Mouse (Mus musculus): ENCODE data around the gene Aamp.

Aamp gene

DNA sequence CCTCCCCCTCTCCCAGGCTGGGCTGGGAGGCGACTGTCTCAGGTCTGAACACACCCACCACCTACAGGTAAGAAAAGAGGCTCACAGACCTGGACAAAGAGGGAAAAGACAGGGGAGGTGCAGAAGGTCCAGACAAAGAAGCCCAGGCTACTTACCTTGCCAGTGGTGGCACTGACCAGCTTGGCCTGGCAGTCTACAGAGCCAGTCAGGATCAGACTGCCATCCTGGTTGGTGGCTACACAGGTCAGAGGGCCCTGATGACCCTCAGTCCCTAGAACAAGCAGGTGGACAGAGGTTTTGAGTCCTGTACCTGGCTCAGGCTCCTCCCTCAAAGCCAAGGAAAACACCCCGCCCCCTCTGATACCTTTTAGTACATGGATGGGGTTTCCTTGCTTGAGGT is 3.2 kb downstream of the Aamp start:
- DNase-seq = no peak

DNA sequence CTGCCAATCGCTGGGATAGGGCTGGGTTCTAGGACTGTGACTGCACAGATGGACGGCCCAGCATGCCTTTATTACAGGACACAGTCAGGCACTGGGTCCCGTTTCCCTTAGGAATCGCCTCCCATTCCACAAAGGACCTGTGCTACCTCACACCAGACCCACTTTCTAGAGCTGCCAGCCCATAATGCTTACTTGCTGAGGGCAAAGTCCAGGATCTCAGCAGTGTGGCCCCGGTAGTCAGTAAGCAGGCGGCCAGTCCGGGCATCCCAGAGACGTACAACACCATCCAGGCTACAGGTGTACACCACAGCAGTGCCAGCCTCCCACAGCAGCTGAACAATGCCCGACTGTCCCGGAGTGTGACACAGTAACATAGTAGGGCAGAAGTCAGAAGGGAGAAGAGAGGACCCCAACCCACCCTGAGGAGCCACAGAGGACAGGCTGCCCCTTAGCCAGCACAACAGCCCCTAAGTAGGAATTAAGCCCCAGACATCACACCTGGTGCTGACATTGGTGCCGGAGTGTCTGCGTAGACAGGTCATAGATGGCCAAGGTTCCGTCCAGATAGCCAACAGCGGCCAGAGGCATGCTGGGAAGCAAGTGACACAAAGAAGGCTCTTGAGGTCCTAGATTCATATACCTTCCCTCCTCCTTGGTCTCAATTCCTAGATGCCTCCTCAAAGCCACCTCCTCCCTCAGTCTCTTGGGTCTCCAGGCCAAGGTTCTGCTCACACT is 3.8 kb downstream of the Aamp start:
- no peak for DNase-seq

DNA sequence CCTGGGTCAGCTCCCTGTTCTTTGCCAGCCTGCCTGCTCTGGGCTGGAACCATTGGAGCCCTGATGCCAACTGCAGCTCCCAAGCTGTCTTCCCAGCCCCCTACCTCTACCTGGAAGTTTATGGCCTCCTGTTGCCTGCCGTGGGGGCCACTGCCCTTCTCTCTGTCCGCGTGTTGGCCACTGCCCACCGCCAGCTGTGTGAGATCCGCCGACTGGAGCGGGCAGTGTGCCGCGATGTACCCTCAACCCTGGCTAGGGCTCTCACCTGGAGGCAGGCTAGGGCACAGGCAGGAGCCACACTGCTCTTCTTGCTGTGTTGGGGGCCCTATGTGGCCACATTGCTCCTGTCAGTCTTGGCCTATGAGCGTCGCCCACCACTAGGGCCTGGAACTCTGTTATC is 5.5 kb downstream of the Aamp start:
- DNase-seq = no peak

DNA sequence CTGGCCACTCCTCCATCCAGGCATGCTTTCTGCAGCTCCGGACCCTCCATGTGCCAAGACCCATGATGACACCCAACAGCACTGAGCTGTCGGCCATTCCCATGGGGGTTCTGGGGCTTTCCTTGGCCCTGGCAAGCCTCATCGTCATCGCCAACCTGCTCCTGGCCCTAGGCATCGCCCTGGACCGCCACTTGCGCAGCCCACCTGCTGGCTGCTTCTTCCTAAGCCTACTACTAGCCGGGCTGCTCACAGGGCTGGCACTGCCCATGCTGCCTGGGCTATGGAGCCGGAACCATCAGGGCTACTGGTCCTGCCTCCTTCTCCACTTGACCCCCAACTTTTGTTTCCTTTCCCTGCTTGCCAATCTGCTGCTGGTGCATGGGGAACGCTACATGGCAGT is 6.0 kb downstream of the Aamp start, which contains the start of gene Gpbar1:
Gpbar1 (plus strand) TSS at position 13 of the 400 bp plus-strand sequence.
- DNase-seq = no peak

DNA sequence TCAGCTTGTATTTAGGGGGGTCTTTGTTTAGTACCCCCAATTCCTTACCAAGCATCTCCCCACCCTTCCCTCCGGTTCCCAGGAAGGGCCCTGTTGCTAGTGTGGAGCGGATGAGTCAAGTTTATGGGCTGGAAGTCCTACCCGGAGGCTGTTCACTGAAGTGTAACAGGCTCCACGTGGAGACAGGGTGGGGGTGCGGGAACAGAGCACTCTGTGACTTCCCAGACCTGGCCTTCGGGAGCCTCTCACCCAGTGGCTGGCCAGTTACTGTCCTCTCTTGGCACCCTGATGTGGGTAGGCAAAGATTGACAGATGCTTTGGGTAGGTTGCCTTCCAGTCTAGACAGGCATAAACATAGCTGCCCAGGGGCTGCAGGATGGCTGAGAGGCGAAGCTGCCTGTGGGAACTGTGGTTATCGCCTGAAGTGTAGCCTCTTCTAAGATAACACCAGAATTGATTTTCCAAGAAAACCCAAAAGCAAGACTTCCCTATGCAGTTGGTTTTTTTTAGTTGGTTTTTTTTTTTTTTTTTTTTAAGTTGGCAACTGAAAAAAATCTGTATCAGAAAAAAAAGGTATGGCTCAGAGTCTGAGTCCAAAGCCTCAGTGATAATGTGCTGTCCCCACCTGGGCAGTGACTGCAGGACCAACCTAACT is 6.5 kb downstream of the Aamp start:
- DNase-seq = no peak

DNA sequence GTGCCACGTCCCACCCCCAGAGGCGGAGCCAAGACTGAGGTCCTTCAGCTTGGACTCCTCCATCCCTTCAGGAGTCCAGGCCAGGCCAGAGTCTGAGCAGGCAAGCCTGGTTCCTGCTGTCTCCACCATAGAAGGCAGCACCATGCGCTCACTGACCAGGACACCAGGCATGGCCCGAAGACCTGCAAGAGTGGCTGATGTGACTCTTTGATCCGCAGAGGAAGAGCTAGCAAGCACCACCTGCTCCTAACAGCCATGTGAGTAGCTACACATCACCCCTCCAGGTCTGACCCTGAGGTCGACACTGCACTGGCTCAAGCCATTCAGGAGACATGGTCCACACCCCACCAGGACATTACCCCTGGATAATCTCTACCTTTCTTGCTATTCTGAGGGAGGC is 7.5 kb downstream of the Aamp start:
- no peak for DNase-seq

DNA sequence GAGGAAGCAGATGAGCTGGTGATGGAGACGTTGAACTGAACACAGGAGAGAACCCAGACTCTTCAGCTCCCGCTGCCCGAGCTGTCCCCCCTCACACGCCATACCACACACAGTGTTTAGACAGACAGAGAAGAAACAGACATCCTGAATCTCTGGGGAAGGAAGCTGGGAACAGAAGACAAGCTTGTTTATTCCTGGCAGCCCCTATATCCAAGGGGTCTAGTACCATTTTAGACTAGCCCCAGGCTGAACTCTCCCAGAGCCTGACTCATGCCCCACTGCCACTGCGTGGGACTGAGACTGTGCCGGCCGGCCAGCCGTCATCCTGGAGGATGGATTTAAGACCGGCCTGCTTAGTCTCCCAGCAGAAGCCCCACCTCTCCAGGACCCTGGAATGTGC is 9.5 kb downstream of the Aamp start:
- DNase-seq = no peak

DNA sequence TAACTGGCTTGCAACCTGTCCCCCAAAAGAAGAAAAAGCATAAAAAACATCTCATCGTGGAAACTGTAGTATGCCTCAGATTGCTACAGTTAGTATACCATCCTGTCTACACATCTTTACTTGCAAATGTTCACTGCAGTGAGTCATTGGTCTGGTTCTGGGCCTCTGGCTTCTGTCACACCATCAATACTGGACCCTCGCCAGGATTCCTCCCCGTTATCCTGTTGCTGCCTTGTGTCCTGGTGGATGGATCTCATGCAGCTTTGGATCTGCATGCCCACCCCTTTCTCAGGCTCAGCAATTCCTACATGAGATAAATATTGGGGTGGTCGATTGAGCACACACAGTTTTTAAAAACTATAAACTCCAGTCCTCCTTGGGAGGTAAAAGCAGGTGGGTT is 12.9 kb downstream of the Aamp start:
- DNase-seq = no peak

DNA sequence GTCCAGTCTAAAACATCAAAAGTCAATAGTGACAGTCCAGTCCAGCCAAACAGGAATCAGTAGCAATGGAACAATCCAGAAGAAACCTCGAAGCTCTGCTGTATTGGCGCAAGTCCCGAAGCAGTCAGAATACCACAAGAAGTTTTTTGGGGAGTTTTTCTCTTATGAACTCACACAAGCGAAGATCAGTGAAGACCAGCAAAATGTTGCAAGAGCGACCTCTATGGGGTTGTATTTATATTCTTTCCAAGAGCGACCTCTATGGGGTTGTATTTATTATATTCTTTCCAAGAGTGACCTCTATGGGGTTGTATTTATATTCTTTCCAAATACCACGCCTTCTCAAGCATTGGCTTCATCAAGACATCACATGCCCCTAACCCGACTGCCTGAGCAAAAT is 15.8 kb downstream of the Aamp start:
- no peak for DNase-seq

DNA sequence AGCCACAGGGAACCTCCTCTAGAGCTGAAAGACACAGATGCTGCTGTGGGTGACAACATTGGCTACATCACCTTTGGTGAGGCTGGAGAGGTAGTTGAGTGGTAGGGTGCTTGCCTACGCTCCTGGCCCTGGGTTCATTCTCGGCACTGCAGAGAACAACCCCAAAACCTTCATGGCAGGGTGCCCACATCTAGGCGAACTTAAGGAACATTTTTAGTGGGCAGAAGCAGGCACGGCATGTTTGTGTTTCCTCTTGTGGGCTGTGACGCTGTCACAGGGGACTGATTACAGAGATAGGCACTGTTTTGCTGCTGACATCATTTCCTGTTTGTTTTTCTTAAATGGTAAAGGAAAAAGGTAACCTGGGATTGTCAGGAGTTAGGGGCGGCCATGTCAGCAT is 22.0 kb downstream of the Aamp start:
- DNase-seq = no peak

DNA sequence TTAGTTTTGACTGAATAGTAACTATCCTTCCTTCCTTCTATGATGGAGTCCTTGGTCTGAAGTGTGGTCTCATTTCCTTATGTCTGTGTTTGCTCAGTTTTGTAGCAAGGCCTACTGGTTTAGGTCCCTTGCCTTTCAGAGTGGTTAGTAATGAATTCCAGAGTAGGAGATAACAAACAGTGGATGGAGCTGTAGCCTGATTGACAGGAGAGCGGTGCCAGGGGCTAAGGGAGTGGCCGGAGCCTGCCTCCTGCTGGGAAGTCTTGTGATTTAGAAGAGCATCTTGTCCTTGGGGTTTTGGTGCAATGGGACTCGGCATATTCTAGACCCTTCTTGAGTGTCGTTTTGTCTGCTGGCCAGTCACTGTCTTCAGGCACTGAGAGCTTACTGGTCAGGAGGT is 27.8 kb downstream of the Aamp start:
- no peak for DNase-seq

DNA sequence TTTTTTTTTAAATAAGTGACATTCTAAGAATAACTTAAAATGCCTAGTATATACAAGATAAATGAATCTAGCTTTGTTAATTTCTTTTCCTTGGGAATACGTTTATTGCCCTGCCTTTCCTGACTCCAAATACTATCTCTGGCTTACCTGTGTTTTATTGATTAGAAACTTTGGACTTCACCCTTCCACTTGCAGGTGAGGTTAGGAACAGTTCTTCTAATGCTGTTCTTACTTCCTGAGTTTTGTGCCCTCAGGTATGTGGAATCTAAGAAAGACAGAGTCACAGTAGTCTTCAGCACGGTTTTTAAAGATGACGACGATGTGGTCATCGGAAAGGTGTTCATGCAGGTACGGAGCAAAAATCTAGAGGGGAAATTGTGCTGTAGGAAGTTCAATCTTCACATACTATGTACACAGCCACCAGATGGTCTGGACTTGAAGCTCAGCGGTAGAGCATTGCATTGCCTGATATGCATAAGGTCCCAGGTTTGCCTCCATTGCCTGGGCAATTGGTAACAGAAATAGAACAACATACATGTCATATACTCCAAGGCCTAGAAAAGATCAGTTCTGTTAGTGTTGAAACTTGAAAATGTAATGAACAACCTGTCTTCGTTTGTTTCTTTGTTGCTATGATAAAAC is 28.7 kb downstream of the Aamp start:
- no peak for DNase-seq

DNA sequence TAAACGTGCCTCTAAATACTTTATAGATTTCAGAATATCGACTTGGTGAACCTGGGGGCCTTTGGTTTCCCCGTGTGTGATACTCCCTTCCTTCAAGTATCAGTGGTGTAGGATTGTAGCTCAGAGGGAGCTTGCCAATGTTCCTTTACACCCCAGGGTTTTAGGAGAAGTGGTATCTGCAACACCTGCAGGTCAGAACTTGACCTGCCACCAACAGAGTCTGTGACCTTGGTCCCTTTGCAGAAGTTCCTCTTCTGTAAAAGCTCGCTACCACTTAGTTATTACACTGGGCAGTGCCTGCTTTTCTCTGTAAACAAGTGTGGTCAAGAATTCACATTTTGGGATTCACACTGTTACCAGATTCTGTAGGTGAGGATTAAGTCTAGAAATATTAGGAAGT is 34.4 kb downstream of the Aamp start:
- no peak for DNase-seq

DNA sequence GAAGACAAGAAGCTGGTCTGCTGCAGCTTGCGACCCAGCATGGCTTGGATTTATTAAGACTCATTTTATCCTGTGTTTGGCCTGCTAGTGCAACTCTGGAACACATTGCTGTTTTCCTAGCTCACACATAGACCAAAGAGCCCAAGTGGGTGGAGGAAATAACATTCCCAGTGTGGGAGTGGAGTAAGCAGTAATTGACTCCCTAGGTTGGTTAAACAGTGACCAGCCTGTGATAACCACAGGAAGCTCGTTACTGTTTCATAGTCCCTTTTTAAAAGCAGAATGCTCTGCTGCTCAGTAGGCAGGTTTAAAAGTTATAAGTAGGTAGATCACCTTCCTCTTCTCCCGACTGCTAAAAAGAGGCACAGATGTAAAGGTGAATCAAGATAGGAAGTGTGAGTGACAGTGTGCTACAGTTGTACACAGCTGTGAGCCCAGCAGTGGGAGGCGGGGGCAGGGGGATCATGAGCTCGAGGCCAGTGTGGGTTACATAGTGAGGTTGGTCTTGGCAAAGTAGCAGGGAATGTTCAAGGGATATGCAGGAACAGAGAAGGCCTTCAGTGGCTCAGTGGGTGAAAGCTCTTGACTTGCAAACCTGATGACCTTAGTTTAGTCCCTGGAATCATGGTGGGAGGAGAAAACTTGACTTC is 35.1 kb downstream of the Aamp start:
- peak; percentile 49 for DNase-seq

DNA sequence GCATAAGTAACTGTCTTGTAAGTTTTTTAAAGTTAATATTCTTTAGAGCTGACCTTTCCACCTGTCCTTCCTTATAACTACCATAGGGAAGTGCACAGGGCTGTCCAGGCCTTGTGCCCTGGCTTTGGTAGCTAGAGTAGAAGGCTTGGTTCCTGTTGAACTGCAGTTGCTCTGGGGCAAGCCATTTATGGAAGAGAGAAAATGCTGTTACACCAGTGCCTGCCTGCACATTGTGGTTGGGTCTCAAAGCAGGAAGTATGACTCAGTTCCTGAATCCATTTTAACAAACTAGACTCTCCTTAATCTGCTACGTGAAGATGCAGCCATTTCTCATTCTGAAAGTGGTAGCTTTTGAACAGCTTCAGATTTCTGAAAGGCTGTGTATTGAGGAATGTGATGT is 35.7 kb downstream of the Aamp start:
- peak; percentile 58 for DNase-seq

DNA sequence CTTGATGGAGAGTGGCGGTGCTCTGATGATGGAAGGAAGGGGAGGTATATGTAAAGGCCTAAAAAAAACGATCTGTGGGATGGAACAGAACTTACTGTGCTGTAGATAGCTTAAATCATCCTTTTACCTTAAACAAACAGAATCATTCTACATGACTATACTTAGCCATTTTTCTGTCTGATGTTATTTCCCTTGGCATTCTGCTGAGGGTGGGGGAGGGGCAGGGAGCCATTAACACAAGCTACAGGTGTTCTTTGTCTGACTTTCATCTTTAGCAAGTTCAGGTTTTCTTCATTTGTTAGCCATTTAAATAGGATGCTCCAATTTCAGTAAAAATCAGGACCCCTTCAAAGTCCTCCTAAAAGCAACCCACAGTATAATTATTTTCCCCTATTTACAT is 39.0 kb downstream of the Aamp start:
- no peak for DNase-seq

DNA sequence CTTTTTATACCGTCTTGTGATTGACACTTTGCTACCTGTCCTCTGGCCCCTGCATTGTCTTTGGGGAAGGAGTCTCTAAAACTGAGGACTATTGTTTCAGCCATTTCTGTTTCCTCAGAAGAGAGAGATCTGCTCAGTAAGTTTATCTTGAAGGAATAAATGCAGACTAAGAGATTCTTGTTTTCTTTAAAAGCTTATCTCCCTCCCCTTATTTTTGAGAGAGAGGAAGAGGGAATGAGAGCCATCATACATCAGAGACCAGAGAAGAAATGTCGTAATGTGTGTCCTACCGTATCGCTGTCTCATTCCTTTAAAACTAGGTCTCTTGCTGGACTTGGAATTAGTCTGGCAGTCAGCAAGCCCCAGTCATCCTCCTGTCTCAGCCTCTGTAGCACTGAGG is 43.7 kb downstream of the Aamp start:
- DNase-seq = no peak

DNA sequence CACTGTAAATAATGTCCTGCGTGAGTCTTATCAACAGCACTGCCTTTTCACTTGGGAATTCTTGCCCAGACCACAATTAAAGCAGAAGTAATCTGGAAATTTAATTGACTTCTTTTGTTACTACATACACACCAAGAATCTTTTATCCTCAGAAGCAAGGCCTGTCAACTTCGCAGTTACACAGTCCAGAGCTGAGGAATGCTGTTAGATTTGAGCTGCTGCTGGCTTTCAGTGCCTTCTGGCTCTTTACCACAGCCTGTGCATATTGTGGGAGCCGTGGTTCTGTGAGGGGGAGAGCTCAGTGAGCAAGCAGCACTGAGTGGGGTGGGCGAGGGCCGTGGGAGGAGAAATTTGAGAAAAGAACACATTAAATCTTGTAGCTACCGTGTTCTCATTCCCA is 44.2 kb downstream of the Aamp start:
- no peak for DNase-seq

DNA sequence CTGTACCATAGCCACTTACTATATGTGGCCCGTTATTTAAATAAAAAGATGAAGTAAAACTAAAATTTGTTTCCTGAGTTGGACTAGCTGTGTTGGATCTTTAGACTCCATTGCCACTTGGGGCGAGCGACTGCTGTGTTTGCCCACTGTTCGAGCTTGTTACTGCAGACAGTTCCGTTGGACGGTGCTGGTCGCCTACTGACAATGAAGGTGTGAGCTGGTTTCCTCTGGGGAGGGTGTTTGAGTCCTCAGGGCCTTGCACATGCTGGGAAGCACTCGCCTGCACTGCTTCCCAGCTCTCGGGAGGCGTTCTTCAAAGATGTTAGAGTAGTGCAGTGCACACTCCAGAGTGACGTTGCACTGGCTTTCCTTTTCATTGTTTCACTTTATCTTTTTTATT is 44.9 kb downstream of the Aamp start:
- peak; percentile 35 for DNase-seq

DNA sequence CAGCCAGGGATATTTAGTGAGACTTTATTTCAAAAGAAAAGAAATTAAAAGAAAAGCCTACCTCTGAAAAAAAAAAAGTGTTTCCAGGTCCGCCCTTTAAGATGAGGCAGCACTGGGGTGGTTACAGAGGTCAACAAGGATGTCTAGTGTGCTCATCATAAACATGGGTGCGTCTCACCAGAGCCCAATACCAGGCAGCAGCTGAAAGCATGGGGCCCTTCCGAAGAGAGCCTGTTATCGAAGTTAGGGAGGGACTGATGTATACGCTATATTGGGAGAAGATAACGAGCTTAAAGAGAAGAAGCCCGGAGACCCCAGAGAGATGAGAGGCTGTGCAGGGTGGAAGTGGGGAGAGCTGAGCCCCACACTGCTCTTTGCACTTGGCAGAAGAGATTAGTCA is 45.4 kb downstream of the Aamp start:
- no peak for DNase-seq

DNA sequence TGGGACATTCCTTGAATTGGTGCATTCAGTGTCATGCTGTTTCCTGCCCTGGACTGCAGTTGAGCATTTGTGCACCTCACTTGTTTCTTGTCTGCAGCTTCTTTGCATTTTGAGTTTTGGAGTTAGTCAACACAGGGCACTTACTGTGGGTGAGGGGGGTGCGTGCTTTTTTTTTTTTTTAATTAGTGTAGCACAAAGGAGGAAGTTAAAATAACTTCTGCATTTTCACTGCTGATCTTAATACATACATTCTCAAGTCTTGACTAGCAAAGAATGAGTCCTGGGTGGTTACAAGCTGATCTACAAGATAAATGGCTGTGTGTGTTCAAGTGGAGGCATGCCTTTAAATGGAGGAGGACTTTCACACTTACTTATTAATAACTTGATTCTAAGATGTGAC is 46.4 kb downstream of the Aamp start:
- no peak for DNase-seq

DNA sequence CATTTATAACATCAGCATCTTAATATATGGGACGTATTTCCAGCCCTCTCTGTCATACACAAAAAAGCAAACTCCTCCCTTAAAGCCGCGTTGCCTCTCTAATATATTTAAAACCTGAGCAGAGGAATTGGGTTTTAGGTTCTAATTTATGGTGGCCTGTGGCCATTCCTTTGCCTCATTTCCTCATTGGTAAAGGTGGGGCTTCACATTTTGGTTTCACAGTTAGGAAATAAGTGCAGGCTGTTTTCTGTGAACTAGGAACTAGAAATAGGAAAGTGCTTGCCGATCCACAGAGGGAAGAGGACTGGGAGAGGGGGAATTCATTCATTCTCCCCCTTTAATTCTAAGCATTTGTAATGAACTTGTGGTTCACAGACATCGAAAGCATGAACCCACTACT is 46.9 kb downstream of the Aamp start:
- DNase-seq = no peak

DNA sequence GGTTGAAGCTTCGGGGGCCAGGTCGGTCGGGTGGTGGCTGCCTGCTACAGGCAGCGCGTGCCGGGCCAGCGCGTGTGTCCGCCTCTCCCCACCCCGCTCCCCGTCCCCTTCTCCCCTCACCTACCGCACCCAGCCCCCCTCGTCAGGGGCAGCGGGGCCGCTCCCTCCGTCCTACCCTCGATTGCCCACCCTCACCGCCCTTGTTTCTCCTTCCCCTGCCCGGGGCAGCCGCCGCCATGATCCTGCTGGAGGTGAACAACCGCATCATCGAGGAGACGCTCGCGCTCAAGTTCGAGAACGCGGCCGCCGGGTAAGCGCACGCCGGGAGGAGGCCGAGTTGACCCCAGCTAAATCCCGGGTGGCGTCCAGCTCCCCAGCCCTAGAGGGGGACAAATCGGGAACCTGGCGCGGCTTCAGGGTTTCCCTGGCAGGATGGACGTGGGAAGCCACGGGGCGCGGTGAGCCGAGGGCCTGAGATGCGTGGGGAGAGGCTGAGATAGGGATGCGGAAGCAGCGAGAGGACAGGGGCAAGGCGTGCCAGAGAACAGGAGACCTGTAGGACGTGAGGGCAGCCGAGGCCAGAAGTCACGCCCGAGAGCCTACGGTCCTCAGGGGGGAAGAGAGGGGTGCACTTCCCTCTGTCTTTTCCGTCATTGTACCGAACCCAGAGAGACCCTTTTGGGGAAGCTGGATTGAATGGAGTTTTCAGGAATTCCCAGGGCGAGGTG is 47.8 kb downstream of the Aamp start:
- DNase-seq = peak; percentile 65
